Mouse (Mus musculus): ENCODE results near the gene Raf1. TPM values are rescaled to one million over a fixed set of nuclear protein-coding genes. Genes with fewer than 3 reads are reported as not detected.

Raf1 gene
- polyA plus RNA-seq, 1 experiment from 2014 or later, result 53.2 TPM

GRCm38 (mm10) chr6:115607429-115607828, 69.0 kb downstream of the Raf1 start:
- 79% methylated on average over 4 of the region's 4 CpGs for WGBS (ENCODE audit: insufficient replicate concordance)
- Histone ChIP-seq H3K27me3 (replicated peaks) (no peaks in the 10 kb centered on the region), H3K4me2 (no peak overlapping the region), H3K27ac (no peak overlapping the region), H3K4me3 (no peak overlapping the region), H3K9ac (no peak overlapping the region), H3K4me1 (peaks cover 14% of the 10 kb centered on the region), H3K9me3 (replicated peaks) (no peaks in the 10 kb centered on the region), H3K36me3 (peaks cover 48% of the 10 kb centered on the region)
- ATAC-seq, result no peak

- Histone ChIP-seq H3K27ac (no peak overlapping the region), H3K27me3 (replicated peaks) (no peaks in the 10 kb centered on the region), H3K4me3 (no peak overlapping the region), H3K9me3 (replicated peaks) (no peaks in the 10 kb centered on the region), H3K36me3 (peaks cover 39% of the 10 kb centered on the region), H3K4me2 (no peak overlapping the region), H3K4me1 (peaks cover 16% of the 10 kb centered on the region), H3K9ac (no peak overlapping the region)
- ATAC-seq, result no peak
- WGBS (ENCODE audit: insufficient replicate concordance), result 73% methylated on average over 1 of the region's 1 CpGs
Measured at GRCm38 (mm10) chr6:115606461-115606860, 70.0 kb downstream of the Raf1 start.

- H3K9me3 ChIP-seq (replicated peaks), result peaks cover 5% of the 10 kb centered on the region; the same call in 1 of the 2 replicates
- H3K4me3 ChIP-seq, result peak within 1 kb of the TSS; percentile 90
- H3K36me3 ChIP-seq, result peaks cover 15% of the 10 kb centered on the region; the same call in 1 of the 2 replicates
- WGBS (ENCODE audit: insufficient replicate concordance), result under 1% methylated on average over 60 of the region's 61 CpGs
- H3K27me3 ChIP-seq (replicated peaks), result no peaks in the 10 kb centered on the region
- peak; percentile 94 for ATAC-seq
- peaks cover 16% of the 10 kb centered on the region for H3K4me1 ChIP-seq
- peak within 1 kb of the TSS; percentile 83 for H3K4me2 ChIP-seq
- H3K27ac ChIP-seq, result peak within 1 kb of the TSS; percentile 88
- H3K9ac ChIP-seq, result peak within 1 kb of the TSS; percentile 86
Measured at GRCm38 (mm10) chr6:115601715-115602523, 74.5 kb downstream of the Raf1 start, which contains the start of gene Mkrn2. TSS of gene Mkrn2 (plus strand) at chr6:115601902.

GRCm38 (mm10) chr6:115601322-115601714, 75.1 kb downstream of the Raf1 start:
- H3K36me3 ChIP-seq, result peaks cover 11% of the 10 kb centered on the region; the same call in 1 of the 2 replicates
- H3K27me3 ChIP-seq (replicated peaks), result no peaks in the 10 kb centered on the region
- peaks cover 16% of the 10 kb centered on the region for H3K4me1 ChIP-seq
- H3K4me3 ChIP-seq, result peak overlapping the region; percentile 90
- H3K9me3 ChIP-seq (replicated peaks), result peaks cover 5% of the 10 kb centered on the region; the same call in 1 of the 2 replicates
- ATAC-seq, result no peak
- no peak overlapping the region for H3K27ac ChIP-seq
- peak overlapping the region; percentile 83 for H3K4me2 ChIP-seq
- no peak overlapping the region for H3K9ac ChIP-seq
- WGBS (ENCODE audit: insufficient replicate concordance), result 62% methylated on average over 4 of the region's 4 CpGs

- ATAC-seq, result no peak
- Histone ChIP-seq H3K4me2 (no peak overlapping the region), H3K4me1 (no peaks in the 10 kb centered on the region), H3K9me3 (replicated peaks) (no peaks in the 10 kb centered on the region), H3K27me3 (replicated peaks) (no peaks in the 10 kb centered on the region; the same call in 1 of the 2 replicates), H3K9ac (no peak overlapping the region), H3K4me3 (no peak overlapping the region), H3K36me3 (no peaks in the 10 kb centered on the region), H3K27ac (no peak overlapping the region)
- WGBS (ENCODE audit: insufficient replicate concordance), result 48% methylated on average over 3 of the region's 3 CpGs
Measured at GRCm38 (mm10) chr6:115595667-115596066, 80.8 kb downstream of the Raf1 start.

GRCm38 (mm10) chr6:115594463-115594862, 82.0 kb downstream of the Raf1 start:
- no peaks in the 10 kb centered on the region for H3K36me3 ChIP-seq
- H3K9me3 ChIP-seq (replicated peaks), result no peaks in the 10 kb centered on the region
- H3K27me3 ChIP-seq (replicated peaks), result no peaks in the 10 kb centered on the region; the same call in 1 of the 2 replicates
- H3K9ac ChIP-seq, result no peak overlapping the region
- H3K4me1 ChIP-seq, result no peaks in the 10 kb centered on the region; the same call in 1 of the 2 replicates
- H3K4me2 ChIP-seq, result no peak overlapping the region
- H3K4me3 ChIP-seq, result no peak overlapping the region
- ATAC-seq, result no peak
- H3K27ac ChIP-seq, result no peak overlapping the region
- 42% methylated on average over 3 of the region's 3 CpGs for WGBS (ENCODE audit: insufficient replicate concordance)

- Histone ChIP-seq H3K4me1 (no peaks in the 10 kb centered on the region; the same call in 1 of the 2 replicates), H3K27ac (no peak overlapping the region), H3K9ac (no peak overlapping the region), H3K27me3 (replicated peaks) (no peaks in the 10 kb centered on the region; the same call in 1 of the 2 replicates), H3K36me3 (no peaks in the 10 kb centered on the region), H3K9me3 (replicated peaks) (no peaks in the 10 kb centered on the region), H3K4me2 (no peak overlapping the region), H3K4me3 (no peak overlapping the region)
- WGBS (ENCODE audit: insufficient replicate concordance), result 49% methylated on average over 4 of the region's 4 CpGs
- ATAC-seq, result no peak
Measured at GRCm38 (mm10) chr6:115593252-115593651, 83.2 kb downstream of the Raf1 start.

GRCm38 (mm10) chr6:115592458-115592857, 84.0 kb downstream of the Raf1 start, which contains the start of gene Mkrn2os:
TSS of gene Mkrn2os (minus strand) at chr6:115592576.
- Histone ChIP-seq H3K4me2 (peak within 1 kb of the TSS; percentile 38), H3K27me3 (replicated peaks) (no peaks in the 10 kb centered on the region; the same call in 1 of the 2 replicates), H3K9me3 (replicated peaks) (no peaks in the 10 kb centered on the region), H3K9ac (no peak within 1 kb of the TSS), H3K36me3 (no peaks in the 10 kb centered on the region), H3K4me1 (no peaks in the 10 kb centered on the region; the same call in 1 of the 2 replicates), H3K27ac (no peak within 1 kb of the TSS), H3K4me3 (peak within 1 kb of the TSS; percentile 11; the same call in 1 of the 2 replicates)
- ATAC-seq, result peak; percentile 58; the same call in 1 of the 2 replicates
- WGBS (ENCODE audit: insufficient replicate concordance), result 45% methylated on average over 5 of the region's 5 CpGs

GRCm38 (mm10) chr6:115591692-115592359, 84.6 kb downstream of the Raf1 start:
- H3K27ac ChIP-seq, result no peak overlapping the region
- peak overlapping the region; percentile 11; the same call in 1 of the 2 replicates for H3K4me3 ChIP-seq
- peak overlapping the region; percentile 26 for H3K4me2 ChIP-seq
- WGBS (ENCODE audit: insufficient replicate concordance), result 80% methylated on average over 19 of the region's 19 CpGs
- H3K27me3 ChIP-seq (replicated peaks), result no peaks in the 10 kb centered on the region; the same call in 1 of the 2 replicates
- no peak overlapping the region for H3K9ac ChIP-seq
- ATAC-seq, result peak; percentile 44; the same call in 1 of the 2 replicates
- H3K4me1 ChIP-seq, result no peaks in the 10 kb centered on the region; the same call in 1 of the 2 replicates
- H3K36me3 ChIP-seq, result no peaks in the 10 kb centered on the region
- H3K9me3 ChIP-seq (replicated peaks), result no peaks in the 10 kb centered on the region

- no peak overlapping the region for H3K9ac ChIP-seq
- ATAC-seq, result no peak
- H3K27me3 ChIP-seq (replicated peaks), result no peaks in the 10 kb centered on the region
- no peak overlapping the region for H3K27ac ChIP-seq
- H3K4me3 ChIP-seq, result no peak overlapping the region
- peaks cover 3% of the 10 kb centered on the region; the same call in 1 of the 2 replicates for H3K4me1 ChIP-seq
- H3K36me3 ChIP-seq, result no peaks in the 10 kb centered on the region
- H3K9me3 ChIP-seq (replicated peaks), result no peaks in the 10 kb centered on the region
- WGBS (ENCODE audit: insufficient replicate concordance), result 80% methylated on average over 10 of the region's 10 CpGs
- no peak overlapping the region for H3K4me2 ChIP-seq
Measured at GRCm38 (mm10) chr6:115586321-115586720, 90.1 kb downstream of the Raf1 start.

GRCm38 (mm10) chr6:115584176-115584575, 92.3 kb downstream of the Raf1 start:
- WGBS (ENCODE audit: insufficient replicate concordance), result 65% methylated on average over 3 of the region's 3 CpGs
- H3K27ac ChIP-seq, result no peak overlapping the region
- ATAC-seq, result no peak
- no peak overlapping the region for H3K4me3 ChIP-seq
- H3K36me3 ChIP-seq, result peaks cover 7% of the 10 kb centered on the region
- 0 out of 2 replicates have a peak, but pooled peaks cover 3% of the 10 kb centered on the region for H3K4me1 ChIP-seq
- H3K9me3 ChIP-seq (replicated peaks), result no peaks in the 10 kb centered on the region
- no peak overlapping the region for H3K9ac ChIP-seq
- no peaks in the 10 kb centered on the region for H3K27me3 ChIP-seq (replicated peaks)
- no peak overlapping the region for H3K4me2 ChIP-seq
